Mouse (Mus musculus) heart, postnatal 0 days (tissue): ENCODE measurements around the gene Gm49380. TPM values are rescaled to one million over a fixed set of nuclear protein-coding genes. Genes with fewer than 3 reads are reported as not detected.

Source experiments
- ATAC-seq: fragments of 200-750 bp; cut with Nextera tagmentation; 2 replicates; pipeline ENCODE4 v1.8.0; 2017; ENCODE audit warnings: low read depth, moderate number of reproducible peaks, moderate library complexity; ENCODE audit not compliant: insufficient read depth
- DNase-seq: peaks from one replicate; pipeline ENCODE4 v3.0.0-alpha.2; 2016; ENCODE audit warnings: low spot score
- H3K27ac ChIP-seq: fragments of 300-500 bp; sonication (generic); 2 replicates; pipeline ENCODE4 v1.5.1; 2014; ENCODE audit warnings: low read depth, mild to moderate bottlenecking
- H3K27me3 ChIP-seq: fragments of 300-500 bp; sonication (generic); 2 replicates; pipeline ENCODE4 v1.6.1; 2014; ENCODE audit warnings: low read length, mixed read lengths; ENCODE audit not compliant: control insufficient read depth, insufficient read depth
- H3K36me3 ChIP-seq: fragments of 300-500 bp; sonication (generic); replicated peaks from 2 replicates; pipeline ENCODE4 v1.6.1; 2014; ENCODE audit warnings: low read length, mixed read lengths; ENCODE audit not compliant: control insufficient read depth, insufficient read depth
- H3K4me1 ChIP-seq: fragments of 300-500 bp; sonication (generic); 2 replicates; pipeline ENCODE4 v1.6.1; 2014; ENCODE audit warnings: antibody characterized with exemption; ENCODE audit not compliant: control insufficient read depth, insufficient read depth
- H3K4me2 ChIP-seq: fragments of 300-500 bp; sonication (generic); 2 replicates; pipeline ENCODE4 v1.6.1; 2014; ENCODE audit warnings: low read depth, mild to moderate bottlenecking, low read length, moderate library complexity
- H3K4me3 ChIP-seq: fragments of 300-500 bp; sonication (generic); 2 replicates; pipeline ENCODE4 v1.5.1; 2014; ENCODE audit warnings: low read depth, low read length
- H3K9ac ChIP-seq: fragments of 300-500 bp; sonication (generic); replicated peaks from 2 replicates; pipeline ENCODE4 v1.6.1; 2014; ENCODE audit warnings: low read depth, low read length, mixed read lengths
- H3K9me3 ChIP-seq: fragments of 300-500 bp; sonication (generic); replicated peaks from 2 replicates; pipeline ENCODE4 v1.6.1; 2016; ENCODE audit warnings: low read length; ENCODE audit not compliant: control insufficient read depth
- CTCF ChIP-seq: IDR thresholded peaks from 2 replicates; pipeline ENCODE4 v1.5.1; 2016; ENCODE audit warnings: antibody characterized with exemption, control low read depth, low read depth
- EP300 ChIP-seq: IDR thresholded peaks from 2 replicates; pipeline ENCODE4 v1.6.1; 2016; ENCODE audit warnings: antibody characterized with exemption, low read depth
- WGBS: fragments of 180-500 bp; shearing (Covaris S2); extraction: QIAGEN DNeasy Blood & Tissue Kit; methylation state at CpG from one replicate; pipeline ENCODE4 v1.1.7; 2014; 5-methylcytosine and 5-hydroxymethylcytosine counted together
- polyA plus RNA-seq: library from polyadenylated mRNA; unstranded; fragments of >200 nt; fragmentation: Nextera tagmentation; extraction: Ambion mirVana; gene quantifications from 2 replicates; pipeline ENCODE4 v1.2.1, GENCODE M21; 2015
- total RNA-seq: library from RNA; depleted of rRNA; stranded (reverse); fragments of >200 nt; gene quantifications from 2 replicates; pipeline ENCODE4 v1.2.3, GENCODE M21; 2014; ENCODE audit warnings: low replicate concordance

The Gm49380 gene
- total and polyA plus RNA-seq, 2 experiments from 2014 or later, result not detected

GRCm38 (mm10) chr9:44075996-44076763 lies 37.1 kb downstream of the Gm49380 start:
- TF ChIP-seq CTCF (no peak), EP300 (no peak)
- DNase-seq (no peak), ATAC-seq (no peak)
- peaks cover 63% of the 10 kb centered on the region for H3K4me1 ChIP-seq
- peaks cover 8% of the 10 kb centered on the region; the same call in 1 of the 2 replicates for H3K36me3 ChIP-seq
- H3K27ac ChIP-seq, result peak overlapping the region; percentile 7; the same call in 1 of the 2 replicates
- H3K27me3 ChIP-seq, result no peaks in the 10 kb centered on the region
- no peak overlapping the region for H3K4me3 ChIP-seq
- no peak overlapping the region for H3K4me2 ChIP-seq
- no peak overlapping the region for H3K9ac ChIP-seq
- H3K9me3 ChIP-seq, result no peaks in the 10 kb centered on the region
- 70% methylated on average over 16 of the region's 16 CpGs for WGBS

GRCm38 (mm10) chr9:44075276-44075995 lies 37.9 kb downstream of the Gm49380 start:
- DNase-seq (no peak), ATAC-seq (no peak)
- no peak overlapping the region; the same call in 1 of the 2 replicates for H3K9ac ChIP-seq
- no peak overlapping the region for H3K27ac ChIP-seq
- no peak overlapping the region for H3K4me3 ChIP-seq
- WGBS, result 74% methylated on average over 24 of the region's 24 CpGs
- no peak overlapping the region for H3K4me2 ChIP-seq
- no peak for TF ChIP-seq CTCF
- no peak for TF ChIP-seq EP300
- peaks cover 8% of the 10 kb centered on the region; the same call in 1 of the 2 replicates for H3K36me3 ChIP-seq
- H3K4me1 ChIP-seq, result peaks cover 63% of the 10 kb centered on the region
- H3K9me3 ChIP-seq, result no peaks in the 10 kb centered on the region
- no peaks in the 10 kb centered on the region for H3K27me3 ChIP-seq

GRCm38 (mm10) chr9:44074395-44075275 lies 38.7 kb downstream of the Gm49380 start:
- Histone ChIP-seq H3K4me2 (no peak overlapping the region), H3K9me3 (no peaks in the 10 kb centered on the region), H3K27me3 (no peaks in the 10 kb centered on the region), H3K4me1 (peaks cover 58% of the 10 kb centered on the region), H3K27ac (no peak overlapping the region), H3K36me3 (peaks cover 8% of the 10 kb centered on the region; the same call in 1 of the 2 replicates), H3K9ac (no peak overlapping the region; the same call in 1 of the 2 replicates), H3K4me3 (no peak overlapping the region)
- no peak for ATAC-seq
- no peak for DNase-seq
- TF ChIP-seq EP300 (no peak), CTCF (peak; percentile 21; the same call in 1 of the 2 replicates)
- 60% methylated on average over 9 of the region's 9 CpGs for WGBS

GRCm38 (mm10) chr9:44073115-44073514 lies 40.2 kb downstream of the Gm49380 start:
- H3K27me3 ChIP-seq, result no peaks in the 10 kb centered on the region
- peak overlapping the region; percentile 63 for H3K27ac ChIP-seq
- H3K4me2 ChIP-seq, result peak overlapping the region; percentile 70; the same call in 1 of the 2 replicates
- H3K4me3 ChIP-seq, result no peak overlapping the region
- no peaks in the 10 kb centered on the region for H3K9me3 ChIP-seq
- ATAC-seq (no peak), DNase-seq (no peak)
- peak overlapping the region; percentile 35; the same call in 1 of the 2 replicates for H3K9ac ChIP-seq
- TF ChIP-seq EP300, result no peak
- TF ChIP-seq CTCF, result no peak
- H3K4me1 ChIP-seq, result peaks cover 48% of the 10 kb centered on the region
- 53% methylated on average over 5 of the region's 5 CpGs for WGBS
- peaks cover 8% of the 10 kb centered on the region; the same call in 1 of the 2 replicates for H3K36me3 ChIP-seq

- Histone ChIP-seq H3K36me3 (peaks cover 8% of the 10 kb centered on the region; the same call in 1 of the 2 replicates), H3K9ac (0 out of 2 replicates have a peak overlapping the region, but pooled peaks have one; percentile 35), H3K4me3 (no peak overlapping the region), H3K4me2 (peak overlapping the region; percentile 70), H3K9me3 (no peaks in the 10 kb centered on the region), H3K27ac (peak overlapping the region; percentile 63), H3K27me3 (no peaks in the 10 kb centered on the region), H3K4me1 (peaks cover 48% of the 10 kb centered on the region)
- DNase-seq, result peak; percentile 61
- no peak for ATAC-seq
- TF ChIP-seq EP300, result no peak
- TF ChIP-seq CTCF, result no peak
- 19% methylated on average over 4 of the region's 4 CpGs for WGBS
These were observed 40.7 kb downstream of the Gm49380 start for GRCm38 (mm10) chr9:44072599-44072915.
